Mouse (Mus musculus) retina, adult 2 months (tissue): ENCODE data around the gene Helz2.

Experiments used
- DNase-seq: peaks from one replicate; pipeline ENCODE4 v3.0.0-alpha.2; 2012; ENCODE audit warnings: low read depth, low spot score

The Helz2 gene

DNA sequence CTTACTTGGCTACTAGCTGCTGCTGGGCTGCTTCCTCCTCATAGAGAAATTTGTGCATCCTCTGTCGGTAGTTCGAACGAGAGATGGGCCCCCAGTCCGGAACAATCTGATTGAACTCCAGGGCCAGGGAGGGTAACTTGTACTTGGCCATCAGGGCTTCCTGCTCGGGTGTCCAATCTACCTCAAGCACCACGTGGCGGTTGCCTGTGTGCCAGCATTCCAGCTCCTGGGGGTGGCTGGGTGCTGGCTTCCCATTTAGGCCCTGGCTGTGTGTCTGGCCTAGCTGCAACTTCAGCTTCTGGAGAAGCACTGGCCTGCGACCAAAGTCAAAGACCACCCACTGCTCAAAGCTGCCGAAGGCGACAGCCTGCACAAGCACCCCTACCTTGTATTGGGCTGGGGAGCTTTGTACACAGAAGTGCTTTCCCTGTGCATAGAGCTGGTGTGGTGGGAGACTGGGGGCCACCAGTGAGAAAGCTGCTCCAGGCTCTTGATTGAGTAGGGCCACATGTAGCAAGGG is 3.7 kb downstream of the Helz2 start:
- no peak for DNase-seq

- no peak for DNase-seq
Observed at GRCm38 (mm10) chr2:181237251-181238014, 4.4 kb downstream of the Helz2 start.

- DNase-seq = no peak
Observed at GRCm38 (mm10) chr2:181235681-181236566, 5.9 kb downstream of the Helz2 start.

GRCm38 (mm10) chr2:181234680-181235079 is 7.1 kb downstream of the Helz2 start:
- no peak for DNase-seq

- DNase-seq = no peak
Observed at GRCm38 (mm10) chr2:181233443-181233842, 8.4 kb downstream of the Helz2 start.

- no peak for DNase-seq
Observed at GRCm38 (mm10) chr2:181231171-181231570, 10.7 kb downstream of the Helz2 start.

DNA sequence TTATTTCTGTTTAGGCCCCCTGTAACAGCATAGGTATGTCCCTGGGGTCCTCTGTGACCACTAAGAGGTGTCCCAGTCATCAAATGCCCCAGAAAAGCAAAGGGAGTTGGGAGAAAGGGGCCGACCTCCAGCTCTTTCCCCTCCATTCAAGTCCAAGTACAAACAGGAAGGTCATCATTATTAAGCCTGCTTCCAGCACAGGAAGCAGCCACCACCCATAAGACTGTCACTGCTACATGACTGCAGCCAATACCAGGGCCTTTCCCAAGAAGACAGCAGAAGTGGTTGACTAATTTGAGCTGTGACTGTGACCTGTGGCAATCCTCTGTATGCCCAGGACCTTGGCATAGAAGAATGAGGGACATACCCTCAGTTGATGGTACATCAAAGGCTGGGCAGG is 13.5 kb downstream of the Helz2 start:
- no peak for DNase-seq

- DNase-seq = no peak
Observed at GRCm38 (mm10) chr2:181227122-181227521, 14.7 kb downstream of the Helz2 start.

- DNase-seq = no peak
Observed at GRCm38 (mm10) chr2:181224994-181225393, 16.8 kb downstream of the Helz2 start.

DNA sequence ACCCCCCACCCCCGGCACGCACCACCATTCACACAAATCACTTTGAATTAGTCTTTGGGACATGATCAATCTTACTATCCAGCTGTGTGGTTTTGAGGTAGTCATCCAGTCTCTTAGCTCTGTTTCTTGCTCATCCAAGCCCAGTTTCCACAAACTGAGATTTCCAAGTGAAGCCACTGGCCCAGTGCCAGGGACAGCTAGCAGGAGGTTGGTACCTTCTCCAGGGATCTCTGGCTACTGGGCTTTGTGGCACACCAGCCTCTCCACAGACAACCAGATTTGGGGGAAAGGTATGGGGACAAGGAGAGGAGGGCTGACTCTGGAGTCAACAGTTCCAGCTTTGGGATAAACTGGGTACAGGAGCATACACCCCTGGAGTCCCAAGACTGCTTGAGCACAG is 21.5 kb downstream of the Helz2 start:
- no peak for DNase-seq

GRCm38 (mm10) chr2:181219538-181220216 is 22.1 kb downstream of the Helz2 start, which contains the start of gene Fndc11:
Fndc11 (plus strand) TSS chr2:181220013.
- DNase-seq = no peak

- no peak for DNase-seq
Observed at GRCm38 (mm10) chr2:181218881-181219485, 22.8 kb downstream of the Helz2 start.

GRCm38 (mm10) chr2:181216037-181216436 is 25.8 kb downstream of the Helz2 start:
- DNase-seq = no peak

DNA sequence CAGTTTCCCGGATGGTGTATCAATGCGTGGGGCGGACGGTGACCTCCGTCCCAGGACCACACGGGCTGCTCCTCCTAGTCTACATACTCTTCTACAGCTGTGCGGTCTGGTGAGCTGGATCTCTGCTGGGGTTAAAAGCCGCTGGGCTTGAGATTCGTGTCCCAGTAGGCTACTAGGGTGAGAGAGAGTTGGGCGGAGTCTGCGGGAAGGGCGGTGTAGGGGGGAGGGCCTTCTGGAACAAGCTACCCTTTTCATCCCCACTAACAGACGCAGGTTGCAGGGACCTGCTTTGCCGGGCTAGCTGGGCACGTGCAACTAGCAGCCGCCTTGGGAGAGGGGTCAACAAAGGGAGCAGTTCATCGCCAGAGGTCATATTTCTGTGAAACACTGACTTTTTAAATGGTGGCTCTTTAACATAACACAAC is 28.8 kb downstream of the Helz2 start, which contains the start of gene Srms:
Srms (minus strand) TSS at position 165 of the 425 bp plus-strand sequence.
- no peak for DNase-seq

DNA sequence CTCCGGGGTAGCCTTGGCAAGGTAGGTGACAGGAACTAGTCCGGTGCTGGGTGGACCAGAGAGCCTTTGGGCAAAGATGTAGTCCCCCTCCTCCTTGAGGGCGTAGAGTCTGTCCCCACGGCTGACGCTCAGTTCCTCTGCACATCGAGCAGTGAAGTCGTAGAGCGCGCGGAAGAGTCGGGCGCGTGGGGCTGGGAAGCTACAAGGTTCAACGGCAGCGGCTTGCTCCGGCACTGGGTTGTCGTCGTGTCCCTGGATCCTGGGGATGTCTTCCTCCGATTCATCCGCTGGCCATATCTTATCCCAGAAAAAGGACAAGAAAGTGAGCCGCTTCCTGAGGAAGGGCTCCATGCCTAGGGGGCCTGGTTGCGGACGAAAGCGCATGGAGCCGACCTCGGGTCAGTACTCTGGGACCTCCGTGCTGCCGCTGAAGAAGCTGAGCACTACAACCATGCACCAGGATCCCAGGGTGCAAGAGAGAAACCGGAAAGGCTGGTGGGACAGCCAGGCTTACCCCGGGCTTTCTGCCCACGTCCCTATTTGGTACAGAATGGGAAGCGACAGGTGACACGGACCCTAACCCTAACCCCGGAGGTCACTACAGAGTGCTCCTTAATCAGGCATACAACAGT is 29.3 kb downstream of the Helz2 start:
- DNase-seq = no peak

DNA sequence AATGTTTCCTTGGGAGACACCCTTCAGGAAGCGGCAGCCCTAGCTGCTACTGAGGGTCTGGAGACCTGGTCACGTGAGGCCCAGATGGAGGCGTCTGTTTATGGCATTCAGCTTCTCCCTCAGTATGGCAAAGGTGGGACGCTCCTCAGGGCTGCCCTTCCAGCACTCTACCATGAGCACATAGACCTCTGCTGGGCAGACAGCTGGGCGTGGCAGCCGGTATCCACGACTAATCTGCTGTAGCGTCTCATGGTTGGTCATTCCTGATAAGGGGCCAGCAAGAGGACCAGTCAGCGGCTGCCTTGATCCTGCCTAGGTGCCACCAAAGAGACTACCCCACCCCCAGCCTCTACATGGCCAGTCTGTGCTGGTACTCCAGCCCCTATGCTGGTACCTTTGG is 35.7 kb downstream of the Helz2 start:
- DNase-seq = no peak

- DNase-seq = no peak
Observed at GRCm38 (mm10) chr2:181205678-181206077, 36.1 kb downstream of the Helz2 start.

- DNase-seq = no peak
Observed at GRCm38 (mm10) chr2:181202886-181203285, 38.9 kb downstream of the Helz2 start.

GRCm38 (mm10) chr2:181202422-181202821 is 39.4 kb downstream of the Helz2 start, which contains the start of gene Ptk6:
Ptk6 (minus strand) TSS chr2:181202789.
- DNase-seq = no peak

DNA sequence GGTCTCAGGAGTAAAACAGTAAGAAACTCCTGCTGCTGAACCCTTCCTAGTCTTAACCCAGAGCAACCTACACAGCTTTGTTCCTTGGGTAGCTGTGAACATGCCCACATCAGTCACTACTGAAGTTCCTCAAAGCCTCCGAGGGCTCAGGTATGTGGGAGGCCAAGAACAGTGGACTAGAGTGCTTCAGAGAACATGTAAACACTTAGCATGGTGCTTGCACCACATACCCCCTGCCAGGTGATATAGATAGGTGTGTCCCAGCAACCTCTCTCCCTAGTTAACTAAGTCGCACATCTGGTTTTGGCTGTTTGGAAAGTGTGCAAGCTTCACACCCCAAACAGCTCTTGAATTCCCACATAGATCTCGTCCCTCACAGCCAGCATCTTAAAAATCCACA is 40.2 kb downstream of the Helz2 start:
- DNase-seq = no peak
